Mouse (Mus musculus): ENCODE measurements at regions not wholly inside any gene's neighbourhood (a gene's known extent, or its start where the extent isn't known, plus 50 kb on each side); places are given as distances from the start of the nearest gene placed in this dataset.

- H3K79me2 ChIP-seq (replicated peaks; ENCODE audit: control insufficient read depth, insufficient read depth, low read length) = no peaks in the 10 kb centered on the region
- H3K36me3 ChIP-seq (ENCODE audit: control insufficient read depth, insufficient read depth, low read length) = no peaks in the 10 kb centered on the region
- WGBS = 76% methylated on average over 3 of the region's 3 CpGs
- intact Hi-C loops (cut with DNase I) = no loop called here
- TF ChIP-seq EP300 (IDR thresholded peaks at IDR 0.05; ENCODE audit: insufficient read depth, low read depth, low read length) = no peak
- no peak for TF ChIP-seq POLR2A (IDR thresholded peaks at IDR 0.05; ENCODE audit: insufficient read depth, low read depth, low read length)
- TF ChIP-seq CTCF (IDR thresholded peaks at IDR 0.05) = no peak
- H3K4me1 ChIP-seq (ENCODE audit: control insufficient read depth, insufficient read depth, low read length) = no peaks in the 10 kb centered on the region
- H3K27ac ChIP-seq = no peak overlapping the region
- no peak overlapping the region for H3K9ac ChIP-seq (ENCODE audit: low read depth, low read length)
- DNase-seq = no peak
- no peaks in the 10 kb centered on the region for H3K27me3 ChIP-seq (ENCODE audit: control insufficient read depth, insufficient read depth, low read length)
- no peak overlapping the region for H3K4me3 ChIP-seq
Measured at GRCm38 (mm10) chr1:145064384-145064783, 289.1 kb upstream of the Rgs18 start.

GRCm38 (mm10) chr1:145015623-145016022 is 240.4 kb upstream of the Rgs18 start:
- H3K27ac ChIP-seq = no peak overlapping the region
- DNase-seq = no peak
- 61% methylated on average over 4 of the region's 4 CpGs for WGBS
- no peaks in the 10 kb centered on the region for H3K36me3 ChIP-seq (ENCODE audit: control insufficient read depth, insufficient read depth, low read length)
- no peak overlapping the region for H3K4me3 ChIP-seq
- TF ChIP-seq POLR2A (IDR thresholded peaks at IDR 0.05; ENCODE audit: insufficient read depth, low read depth, low read length) = no peak
- no peak for TF ChIP-seq CTCF (IDR thresholded peaks at IDR 0.05)
- no peak for TF ChIP-seq EP300 (IDR thresholded peaks at IDR 0.05; ENCODE audit: insufficient read depth, low read depth, low read length)
- H3K9ac ChIP-seq (ENCODE audit: low read depth, low read length) = no peak overlapping the region
- intact Hi-C loops (cut with DNase I) = no loop called here
- H3K79me2 ChIP-seq (replicated peaks; ENCODE audit: control insufficient read depth, insufficient read depth, low read length) = no peaks in the 10 kb centered on the region
- no peaks in the 10 kb centered on the region for H3K4me1 ChIP-seq (ENCODE audit: control insufficient read depth, insufficient read depth, low read length)
- H3K27me3 ChIP-seq (ENCODE audit: control insufficient read depth, insufficient read depth, low read length) = no peaks in the 10 kb centered on the region

GRCm38 (mm10) chr1:145010833-145011232 is 235.6 kb upstream of the Rgs18 start:
- Histone ChIP-seq H3K4me1 (ENCODE audit: control insufficient read depth, insufficient read depth, low read length) (no peaks in the 10 kb centered on the region), H3K4me3 (no peak overlapping the region), H3K79me2 (replicated peaks; ENCODE audit: control insufficient read depth, insufficient read depth, low read length) (no peaks in the 10 kb centered on the region), H3K27ac (no peak overlapping the region), H3K27me3 (ENCODE audit: control insufficient read depth, insufficient read depth, low read length) (no peaks in the 10 kb centered on the region), H3K36me3 (ENCODE audit: control insufficient read depth, insufficient read depth, low read length) (no peaks in the 10 kb centered on the region), H3K9ac (ENCODE audit: low read depth, low read length) (no peak overlapping the region)
- no peak for TF ChIP-seq CTCF (IDR thresholded peaks at IDR 0.05)
- no peak for TF ChIP-seq EP300 (IDR thresholded peaks at IDR 0.05; ENCODE audit: insufficient read depth, low read depth, low read length)
- intact Hi-C loops (cut with DNase I) = no loop called here
- DNase-seq = no peak

DNA sequence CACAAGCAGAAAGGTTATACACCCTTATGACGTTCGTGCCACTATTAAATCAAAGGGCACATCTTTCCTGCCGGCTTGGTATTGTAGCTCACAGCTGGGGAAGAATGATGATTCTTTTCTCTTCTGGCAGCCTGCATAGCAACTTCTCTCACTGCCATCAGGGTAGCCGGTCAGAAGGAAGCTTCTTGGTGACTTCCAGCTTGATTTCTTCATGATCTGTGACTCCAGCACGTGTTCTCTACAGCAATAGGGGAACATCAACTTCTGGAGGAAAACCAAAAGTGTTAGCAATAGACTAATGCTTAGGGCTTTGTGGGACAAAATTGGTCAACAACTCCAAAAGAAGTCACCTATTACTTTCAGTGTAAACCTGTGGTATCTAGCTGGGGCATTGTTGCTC is 202.9 kb upstream of the Rgs18 start:
- no peaks in the 10 kb centered on the region for H3K27me3 ChIP-seq (ENCODE audit: control insufficient read depth, insufficient read depth, low read length)
- H3K4me1 ChIP-seq (ENCODE audit: control insufficient read depth, insufficient read depth, low read length) = no peaks in the 10 kb centered on the region
- no peak overlapping the region for H3K4me3 ChIP-seq
- DNase-seq = no peak
- no peaks in the 10 kb centered on the region for H3K79me2 ChIP-seq (replicated peaks; ENCODE audit: control insufficient read depth, insufficient read depth, low read length)
- TF ChIP-seq EP300 (IDR thresholded peaks at IDR 0.05; ENCODE audit: insufficient read depth, low read depth, low read length) (no peak), POLR2A (IDR thresholded peaks at IDR 0.05; ENCODE audit: insufficient read depth, low read depth, low read length) (no peak), CTCF (IDR thresholded peaks at IDR 0.05) (no peak)
- intact Hi-C loops (cut with DNase I) = no loop called here
- H3K36me3 ChIP-seq (ENCODE audit: control insufficient read depth, insufficient read depth, low read length) = no peaks in the 10 kb centered on the region
- WGBS = 60% methylated on average over 5 of the region's 5 CpGs
- no peak overlapping the region for H3K27ac ChIP-seq
- H3K9ac ChIP-seq (ENCODE audit: low read depth, low read length) = no peak overlapping the region

DNA sequence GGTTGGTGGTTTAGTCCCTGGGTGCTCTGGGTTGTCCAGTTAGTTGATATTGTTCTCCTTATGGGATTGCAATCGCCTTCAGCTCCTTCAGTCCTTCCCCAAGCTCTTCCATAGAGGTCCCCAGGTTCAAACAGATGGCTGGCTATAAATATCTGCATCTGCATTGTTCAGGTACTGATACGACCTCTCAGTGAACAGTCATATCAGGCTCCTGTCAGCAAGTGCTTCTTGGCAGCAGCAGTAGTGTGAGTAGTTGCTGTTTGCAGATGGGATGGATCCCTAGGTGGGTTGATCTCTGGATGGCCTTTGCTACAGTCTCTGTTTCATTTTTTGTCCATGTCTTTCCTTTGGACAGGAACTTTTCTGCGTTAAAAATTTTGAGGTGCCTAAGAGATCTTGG is 190.5 kb upstream of the Rgs18 start:
- DNase-seq = no peak
- 41% methylated on average over 3 of the region's 3 CpGs for WGBS
- Histone ChIP-seq H3K4me3 (no peak overlapping the region), H3K27ac (no peak overlapping the region), H3K4me1 (ENCODE audit: control insufficient read depth, insufficient read depth, low read length) (no peaks in the 10 kb centered on the region), H3K79me2 (replicated peaks; ENCODE audit: control insufficient read depth, insufficient read depth, low read length) (no peaks in the 10 kb centered on the region), H3K36me3 (ENCODE audit: control insufficient read depth, insufficient read depth, low read length) (no peaks in the 10 kb centered on the region), H3K9ac (ENCODE audit: low read depth, low read length) (no peak overlapping the region), H3K27me3 (ENCODE audit: control insufficient read depth, insufficient read depth, low read length) (no peaks in the 10 kb centered on the region)
- intact Hi-C loops (cut with DNase I) = no loop called here
- TF ChIP-seq EP300 (IDR thresholded peaks at IDR 0.05; ENCODE audit: insufficient read depth, low read depth, low read length) (no peak), POLR2A (IDR thresholded peaks at IDR 0.05; ENCODE audit: insufficient read depth, low read depth, low read length) (no peak), CTCF (IDR thresholded peaks at IDR 0.05) (no peak)

- no peaks in the 10 kb centered on the region for H3K36me3 ChIP-seq (ENCODE audit: control insufficient read depth, insufficient read depth, low read length)
- WGBS = 64% methylated on average over 3 of the region's 3 CpGs
- DNase-seq = no peak
- H3K4me3 ChIP-seq = no peak overlapping the region
- H3K27ac ChIP-seq = no peak overlapping the region
- H3K9ac ChIP-seq (ENCODE audit: low read depth, low read length) = no peak overlapping the region
- TF ChIP-seq EP300 (IDR thresholded peaks at IDR 0.05; ENCODE audit: insufficient read depth, low read depth, low read length) (no peak), CTCF (IDR thresholded peaks at IDR 0.05) (no peak), POLR2A (IDR thresholded peaks at IDR 0.05; ENCODE audit: insufficient read depth, low read depth, low read length) (no peak)
- H3K4me1 ChIP-seq (ENCODE audit: control insufficient read depth, insufficient read depth, low read length) = no peaks in the 10 kb centered on the region
- H3K27me3 ChIP-seq (ENCODE audit: control insufficient read depth, insufficient read depth, low read length) = no peaks in the 10 kb centered on the region
- H3K79me2 ChIP-seq (replicated peaks; ENCODE audit: control insufficient read depth, insufficient read depth, low read length) = no peaks in the 10 kb centered on the region
- intact Hi-C loops (cut with DNase I) = no loop called here
Measured at GRCm38 (mm10) chr1:144939006-144939405, 163.8 kb upstream of the Rgs18 start.
